Mouse (Mus musculus) 416B (cell line): ENCODE measurements around the gene Rreb1.

ENCODE experiments used
- DNase-seq: peaks from one replicate; pipeline ENCODE4 v3.0.0; 2011; ENCODE audit warnings: low read depth

Gene Rreb1

DNA sequence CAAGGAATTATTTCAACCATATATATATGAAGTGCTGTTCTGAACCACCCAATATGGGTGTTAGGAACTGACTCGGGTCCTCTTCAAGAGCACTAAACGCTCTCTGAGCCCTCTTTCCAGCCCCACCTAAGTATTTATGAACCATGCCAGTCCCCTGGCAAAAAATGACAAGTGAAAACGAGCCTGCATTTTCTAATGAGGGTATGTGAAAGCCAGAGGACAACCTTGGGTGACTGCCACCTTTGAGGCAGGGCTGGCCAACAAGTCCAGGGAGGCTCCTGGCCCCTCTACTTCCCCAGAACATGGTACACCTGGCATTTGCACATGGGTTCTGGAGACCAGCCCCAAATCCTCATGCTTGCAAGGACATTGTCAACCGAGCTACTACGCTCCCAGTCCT lies 196.5 kb downstream of the Rreb1 start:
- no peak for DNase-seq

DNA sequence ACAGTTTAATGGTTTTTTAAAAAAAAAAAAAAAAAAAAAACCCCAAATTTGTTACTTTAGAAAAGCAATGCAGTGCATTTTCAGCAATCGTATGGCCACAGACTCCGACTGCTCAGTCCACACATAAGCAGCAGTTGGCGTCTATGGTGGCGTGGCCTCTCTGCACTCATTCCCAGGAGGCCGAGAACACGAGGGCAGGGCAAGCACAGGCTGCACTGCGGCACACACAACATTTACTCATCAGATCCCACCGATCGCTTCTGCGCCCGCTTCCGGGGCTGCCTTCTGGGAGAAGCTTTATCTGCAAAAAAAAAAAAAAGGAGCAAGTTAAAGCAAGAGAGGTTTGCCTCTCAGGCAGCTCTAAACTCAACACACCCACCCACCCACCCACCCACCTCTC lies 201.3 kb downstream of the Rreb1 start:
- no peak for DNase-seq

DNA sequence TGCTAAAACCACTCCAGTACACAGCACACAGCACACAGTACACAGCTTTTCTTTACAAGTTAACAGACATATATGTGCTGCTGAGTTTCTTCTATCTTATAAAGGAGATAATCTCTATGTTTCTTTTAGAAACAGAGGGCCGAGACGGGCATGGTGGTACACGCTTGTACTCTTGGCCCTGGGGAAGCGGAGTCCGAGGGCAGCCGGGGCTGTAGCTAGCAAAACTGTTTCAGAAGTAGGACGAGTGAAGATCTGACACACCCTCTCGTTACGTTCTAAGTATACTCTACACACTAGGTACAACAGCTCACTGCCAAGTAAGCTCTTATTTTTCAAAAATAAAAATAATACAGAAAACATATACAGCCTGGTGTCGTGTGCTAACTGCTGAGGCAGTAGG lies 202.1 kb downstream of the Rreb1 start:
- DNase-seq: no peak

GRCm38 (mm10) chr13:37981063-37981462 lies 202.9 kb downstream of the Rreb1 start:
- no peak for DNase-seq

DNA sequence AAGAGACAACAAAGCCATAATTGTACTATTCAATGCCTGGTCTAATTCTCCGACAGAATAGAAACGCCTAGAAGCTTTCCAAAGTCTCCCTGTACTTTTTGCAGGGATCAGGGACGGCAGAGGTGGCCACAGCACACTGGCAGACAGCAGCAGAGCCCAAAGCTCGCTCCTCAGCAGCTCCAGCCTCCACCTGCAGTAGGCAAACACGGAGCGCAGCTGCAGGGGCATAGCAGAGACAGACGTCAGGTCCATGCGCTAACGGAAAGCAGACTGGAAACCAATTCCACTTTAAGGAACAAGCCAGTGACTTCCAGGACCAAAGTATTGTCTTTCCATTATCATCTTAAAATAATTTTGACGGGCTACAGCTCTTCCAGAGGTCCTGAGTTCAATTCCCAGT lies 208.0 kb downstream of the Rreb1 start:
- DNase-seq: no peak

- no peak for DNase-seq
Measured at GRCm38 (mm10) chr13:37989701-37990100, 211.5 kb downstream of the Rreb1 start.

- DNase-seq: peak; percentile 50
Measured at GRCm38 (mm10) chr13:37992638-37993371, 214.6 kb downstream of the Rreb1 start.

- no peak for DNase-seq
Measured at GRCm38 (mm10) chr13:37993376-37993703, 215.1 kb downstream of the Rreb1 start.

DNA sequence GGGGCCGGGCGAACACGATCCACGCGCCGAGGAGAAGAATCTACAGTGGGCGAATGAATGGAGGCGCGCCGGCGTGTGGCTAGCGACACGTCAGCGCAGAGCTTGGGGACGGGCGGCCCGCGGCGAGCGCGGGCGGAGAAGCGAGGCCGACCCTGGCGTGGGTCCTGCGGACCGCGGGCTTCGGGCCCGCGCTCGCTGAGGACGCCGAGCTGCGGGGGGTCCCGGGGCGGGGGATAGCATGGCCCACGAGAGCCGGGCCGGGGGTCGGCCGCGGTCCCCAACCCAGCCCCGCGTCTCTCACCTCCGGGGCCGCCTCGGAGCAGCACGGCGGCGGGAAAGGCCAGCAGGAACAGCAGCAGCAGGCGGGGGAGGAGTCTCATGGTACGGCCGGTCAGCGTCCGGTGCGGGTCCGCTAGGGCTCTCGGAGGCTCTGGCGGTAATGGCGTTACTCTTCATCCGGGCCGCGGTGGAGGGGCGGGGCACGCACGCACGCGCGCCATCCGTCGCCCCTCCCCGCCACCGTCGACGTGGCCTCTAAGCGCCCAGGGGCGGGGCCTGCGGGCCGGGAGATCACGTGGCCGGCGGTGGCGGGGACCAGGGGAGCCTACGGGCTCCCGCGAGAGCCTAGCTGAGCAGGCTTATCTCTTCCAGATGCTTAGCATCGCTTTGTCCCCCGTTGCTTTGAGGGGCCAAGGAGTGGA lies 215.7 kb downstream of the Rreb1 start, which contains the start of gene Ssr1:
Gene Ssr1 (minus strand): TSS at position 514 of the 701 bp plus-strand sequence.
- DNase-seq: peak; percentile 94

DNA sequence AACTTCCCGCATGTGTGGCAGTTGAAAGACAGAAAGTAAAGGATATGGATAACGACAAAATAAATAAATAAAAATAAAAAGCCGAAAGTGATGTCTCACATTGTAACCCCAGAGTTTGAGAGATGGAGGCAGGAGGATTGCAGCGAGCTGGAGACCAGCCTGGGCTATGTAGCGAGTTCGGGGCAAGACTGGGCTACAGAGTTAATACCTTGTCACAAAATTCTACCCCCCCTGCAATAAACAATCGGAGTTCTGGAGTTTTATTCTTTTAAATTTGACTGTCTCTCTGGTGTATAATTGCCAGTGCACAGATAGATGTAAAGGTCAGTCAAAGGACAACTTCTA lies 216.2 kb downstream of the Rreb1 start:
- no peak for DNase-seq

DNA sequence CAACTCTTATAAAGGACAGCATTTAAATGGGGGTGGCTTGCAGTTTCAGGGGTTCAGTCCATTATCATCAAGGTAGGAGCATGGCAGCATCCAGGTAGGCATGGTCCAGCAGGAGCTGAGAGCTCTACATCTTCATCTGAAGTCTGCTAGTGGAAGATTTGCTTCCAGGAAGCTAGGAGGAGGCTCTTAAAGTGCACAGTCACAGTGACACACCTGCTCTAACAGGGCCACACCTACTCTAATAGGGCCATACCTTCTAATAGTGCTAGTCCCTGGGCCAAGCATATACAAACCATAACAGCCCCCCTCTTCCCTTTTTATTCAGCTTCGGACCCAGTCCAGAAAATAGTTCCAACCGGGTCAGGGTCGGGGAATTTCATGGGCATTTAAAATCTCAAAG lies 221.5 kb downstream of the Rreb1 start:
- no peak for DNase-seq
